Mouse (Mus musculus) bone marrow, adult 2 months (tissue): ENCODE data around the gene Ucp3.

Experiments used
- CTCF ChIP-seq: fragments of 200-500 bp; IDR thresholded peaks from 2 replicates; pipeline ENCODE4 v1.5.1; 2011; ENCODE audit warnings: low read length, control low read depth; ENCODE audit not compliant: control insufficient read depth, insufficient read depth
- POLR2A ChIP-seq: fragments of 200-500 bp; IDR thresholded peaks from 2 replicates; pipeline ENCODE4 v1.6.1; 2011; ENCODE audit warnings: low read depth, mild to moderate bottlenecking, control low read depth, low read length, borderline replicate concordance; ENCODE audit not compliant: control insufficient read depth

DNA sequence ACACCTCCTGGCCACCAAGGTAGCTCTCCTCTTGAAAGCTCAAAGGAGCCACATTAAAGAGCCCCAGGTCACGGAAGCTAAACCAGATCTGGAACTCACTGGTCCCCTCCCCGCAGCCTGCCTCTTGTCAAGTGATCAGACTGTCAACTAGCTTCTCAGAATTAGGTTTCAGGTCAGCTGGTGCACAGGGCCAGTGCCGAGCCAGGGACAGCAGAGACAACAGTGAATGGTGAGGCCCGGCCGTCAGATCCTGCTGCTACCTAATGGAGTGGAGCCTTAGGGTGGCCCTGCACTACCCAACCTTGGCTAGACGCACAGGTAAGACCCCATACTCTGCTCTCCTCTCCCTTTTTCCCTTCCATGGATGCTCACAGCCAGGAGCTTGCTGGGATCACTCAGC is at the start of gene Ucp3:
- TF ChIP-seq CTCF = no peak
- no peak for TF ChIP-seq POLR2A
